Mouse (Mus musculus): ENCODE results near the gene Nmu. TPM values are rescaled to one million over a fixed set of nuclear protein-coding genes. Genes with fewer than 3 reads are reported as not detected.

Gene Nmu
- polyA plus RNA-seq (2015; fragmentation: Nextera tagmentation; extraction: Ambion mirVana), result 5.7 and 6.3 TPM in 2 replicates

GRCm38 (mm10) chr5:76363453-76364104 lies at the start of gene Nmu:
TSS of gene Nmu (minus strand) at chr5:76363788.

GRCm38 (mm10) chr5:76330953-76331352 lies 32.6 kb downstream of the Nmu start, which contains the start of gene Pdcl2:
TSS of gene Pdcl2 (minus strand) at chr5:76331156.

GRCm38 (mm10) chr5:76304452-76305341 lies 58.9 kb downstream of the Nmu start, which contains the start of gene Clock:
TSS of gene Clock (minus strand) at chr5:76304792.

Other genes starting within 250 kb of the Nmu start
- gene Srd5a3, start 223.5 kb downstream of the Nmu start, polyA plus RNA-seq (2015; fragmentation: Nextera tagmentation; extraction: Ambion mirVana), result 26.6 and 27.8 TPM in 2 replicates
- 59.0 and 72.6 TPM in 2 replicates for gene Tmem165, start 179.9 kb downstream of the Nmu start, polyA plus RNA-seq (2015; fragmentation: Nextera tagmentation; extraction: Ambion mirVana)
- 11.9 and 12.0 TPM in 2 replicates for gene Clock, start 59.0 kb downstream of the Nmu start, polyA plus RNA-seq (2015; fragmentation: Nextera tagmentation; extraction: Ambion mirVana)
- gene Pdcl2, start 32.6 kb downstream of the Nmu start, polyA plus RNA-seq (2015; fragmentation: Nextera tagmentation; extraction: Ambion mirVana), result not detected in 2 replicates
- gene Gm7271, start 120.3 kb upstream of the Nmu start, polyA plus RNA-seq (2015; fragmentation: Nextera tagmentation; extraction: Ambion mirVana), result 2.8 and 5.4 TPM in 2 replicates
- gene Exoc1, start 165.5 kb upstream of the Nmu start, polyA plus RNA-seq (2015; fragmentation: Nextera tagmentation; extraction: Ambion mirVana), result 40.4 and 46.0 TPM in 2 replicates
- 3.0 and 3.4 TPM in 2 replicates for gene Cep135, start 224.9 kb upstream of the Nmu start, polyA plus RNA-seq (2015; fragmentation: Nextera tagmentation; extraction: Ambion mirVana)

Data from neural tube, postnatal 0 days (tissue).